Mouse (Mus musculus): ENCODE results near the gene Trim65.

GRCm38 (mm10) chr11:116150960-116151359 is 20.0 kb upstream of the Trim65 start:
- TF ChIP-seq CTCF (IDR thresholded peaks at IDR 0.05; ENCODE audit: low read depth), result no peak
- TF ChIP-seq EP300 (IDR thresholded peaks at IDR 0.05; ENCODE audit: low read depth), result no peak

All from heart, postnatal 0 days (tissue).